Mouse (Mus musculus): ENCODE measurements around the gene Lgr6. TPM values are rescaled to one million over a fixed set of nuclear protein-coding genes. Genes with fewer than 3 reads are reported as not detected.

Gene Lgr6
- 1.3 and 1.5 TPM in 2 replicates for polyA plus RNA-seq (2012; rRNA removed)

DNA sequence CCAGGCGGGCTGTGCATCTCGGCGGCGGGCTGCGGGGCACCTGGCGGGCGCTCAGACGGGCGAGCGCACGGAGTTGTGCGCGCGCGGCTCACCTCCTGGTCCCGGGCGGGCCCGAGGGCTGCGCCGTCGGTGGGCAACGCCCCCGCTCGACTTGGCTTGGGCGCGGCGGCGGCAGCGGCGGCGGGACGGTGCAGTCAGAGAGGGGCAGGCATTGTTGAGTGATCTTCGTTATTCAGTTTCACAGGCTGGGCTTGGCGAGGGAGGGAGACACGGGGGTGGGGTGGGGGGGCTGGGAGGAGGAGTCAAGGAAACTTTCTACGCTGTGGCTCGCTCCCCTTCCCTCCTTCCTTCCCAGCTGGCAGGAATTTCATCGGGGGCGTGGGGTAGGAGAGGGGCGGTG is at the start of gene Lgr6:
Gene Lgr6, minus strand, starts transcription at position 153 of the 400 bp plus-strand sequence.
- H3K4me1 ChIP-seq (replicated peaks; ENCODE audit: control insufficient read depth, insufficient read depth, low read length): peaks cover 13% of the 10 kb centered on the region
- TF ChIP-seq CTCF (IDR thresholded peaks at IDR 0.05; ENCODE audit: borderline replicate concordance, control insufficient read depth, extremely low read depth, insufficient read depth, low read length, poor library complexity) (no peak), POLR2A (IDR thresholded peaks at IDR 0.05; ENCODE audit: control insufficient read depth, extremely low read depth, insufficient read depth, low read length, poor library complexity) (no peak)
- no peaks in the 10 kb centered on the region for H3K36me3 ChIP-seq (ENCODE audit: control insufficient read depth, insufficient read depth, low read length)
- under 1% methylated on average over 40 of the region's 40 CpGs for WGBS
- no peak within 1 kb of the TSS for H3K4me3 ChIP-seq (ENCODE audit: control insufficient read depth, insufficient read depth, low read length)
- no peak within 1 kb of the TSS for H3K27ac ChIP-seq (ENCODE audit: control insufficient read depth, insufficient read depth, low read length)
- DNase-seq: peak; percentile 32
- H3K27me3 ChIP-seq (ENCODE audit: control insufficient read depth, insufficient read depth, low read length): peaks cover 3% of the 10 kb centered on the region; the same call in 1 of the 2 replicates

GRCm38 (mm10) chr1:135154411-135154959 is 49.4 kb upstream of the Lgr6 start:
- Histone ChIP-seq H3K27ac (ENCODE audit: control insufficient read depth, insufficient read depth, low read length) (no peak overlapping the region), H3K4me3 (ENCODE audit: control insufficient read depth, insufficient read depth, low read length) (no peak overlapping the region), H3K27me3 (ENCODE audit: control insufficient read depth, insufficient read depth, low read length) (no peaks in the 10 kb centered on the region), H3K36me3 (ENCODE audit: control insufficient read depth, insufficient read depth, low read length) (peaks cover 10% of the 10 kb centered on the region), H3K4me1 (replicated peaks; ENCODE audit: control insufficient read depth, insufficient read depth, low read length) (peaks cover 3% of the 10 kb centered on the region; the same call in 1 of the 2 replicates)
- TF ChIP-seq CTCF (IDR thresholded peaks at IDR 0.05; ENCODE audit: borderline replicate concordance, control insufficient read depth, extremely low read depth, insufficient read depth, low read length, poor library complexity) (peak; percentile 64; the same call in 1 of the 2 replicates), POLR2A (IDR thresholded peaks at IDR 0.05; ENCODE audit: control insufficient read depth, extremely low read depth, insufficient read depth, low read length, poor library complexity) (no peak)
- WGBS: 18% methylated on average over 14 of the region's 14 CpGs
- DNase-seq: peak; percentile 60

DNA sequence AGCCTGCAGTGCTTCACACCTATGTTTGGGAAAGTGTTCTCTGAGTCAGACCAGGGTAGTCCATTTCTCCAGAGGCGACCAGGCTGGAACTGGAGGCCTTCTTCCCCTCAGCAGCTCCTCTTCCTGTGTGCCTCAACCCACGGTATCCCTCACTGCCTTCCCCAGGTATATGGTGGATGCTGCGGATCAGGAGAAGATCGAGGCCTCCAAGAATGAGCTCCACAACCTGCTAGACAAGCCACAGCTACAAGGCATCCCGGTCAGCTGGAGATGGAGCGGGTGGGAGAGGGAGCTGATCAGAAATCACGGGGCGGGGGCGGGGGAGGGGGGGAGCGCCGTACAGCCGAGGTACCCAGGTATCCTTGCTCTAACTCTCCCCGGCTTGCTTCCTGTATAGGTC is 48.9 kb upstream of the Lgr6 start:
- Histone ChIP-seq H3K4me1 (replicated peaks; ENCODE audit: control insufficient read depth, insufficient read depth, low read length) (peaks cover 3% of the 10 kb centered on the region; the same call in 1 of the 2 replicates), H3K27me3 (ENCODE audit: control insufficient read depth, insufficient read depth, low read length) (no peaks in the 10 kb centered on the region), H3K4me3 (ENCODE audit: control insufficient read depth, insufficient read depth, low read length) (no peak overlapping the region), H3K36me3 (ENCODE audit: control insufficient read depth, insufficient read depth, low read length) (peaks cover 10% of the 10 kb centered on the region), H3K27ac (ENCODE audit: control insufficient read depth, insufficient read depth, low read length) (no peak overlapping the region)
- WGBS: 72% methylated on average over 13 of the region's 13 CpGs
- no peak for TF ChIP-seq CTCF (IDR thresholded peaks at IDR 0.05; ENCODE audit: borderline replicate concordance, control insufficient read depth, extremely low read depth, insufficient read depth, low read length, poor library complexity)
- no peak for TF ChIP-seq POLR2A (IDR thresholded peaks at IDR 0.05; ENCODE audit: control insufficient read depth, extremely low read depth, insufficient read depth, low read length, poor library complexity)
- no peak for DNase-seq

DNA sequence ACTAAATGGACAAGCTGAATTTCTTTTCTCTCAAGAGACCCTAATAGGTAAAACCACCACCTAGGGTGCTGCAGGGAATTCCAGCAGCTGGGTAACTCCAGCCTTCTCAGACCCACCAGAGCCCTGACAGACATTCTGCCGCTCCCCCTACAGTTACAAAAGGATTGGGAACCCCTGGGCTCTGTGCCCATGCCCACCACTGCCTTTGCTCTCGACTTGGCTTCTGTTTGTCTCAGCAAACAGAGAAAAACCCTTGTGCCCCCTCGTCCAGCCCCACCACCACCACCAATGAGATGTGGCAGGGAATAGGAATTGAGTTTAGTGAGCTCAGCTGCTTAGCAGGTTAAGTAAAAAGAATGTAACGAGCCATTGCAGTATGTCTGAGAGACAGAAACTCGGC is 43.9 kb upstream of the Lgr6 start:
- DNase-seq: no peak
- TF ChIP-seq POLR2A (IDR thresholded peaks at IDR 0.05; ENCODE audit: control insufficient read depth, extremely low read depth, insufficient read depth, low read length, poor library complexity) (no peak), CTCF (IDR thresholded peaks at IDR 0.05; ENCODE audit: borderline replicate concordance, control insufficient read depth, extremely low read depth, insufficient read depth, low read length, poor library complexity) (no peak)
- Histone ChIP-seq H3K27ac (ENCODE audit: control insufficient read depth, insufficient read depth, low read length) (no peak overlapping the region), H3K36me3 (ENCODE audit: control insufficient read depth, insufficient read depth, low read length) (peaks cover 10% of the 10 kb centered on the region), H3K4me1 (replicated peaks; ENCODE audit: control insufficient read depth, insufficient read depth, low read length) (peaks cover 22% of the 10 kb centered on the region), H3K4me3 (ENCODE audit: control insufficient read depth, insufficient read depth, low read length) (no peak overlapping the region), H3K27me3 (ENCODE audit: control insufficient read depth, insufficient read depth, low read length) (no peaks in the 10 kb centered on the region)
- WGBS: 80% methylated on average over 5 of the region's 5 CpGs

- TF ChIP-seq POLR2A (IDR thresholded peaks at IDR 0.05; ENCODE audit: control insufficient read depth, extremely low read depth, insufficient read depth, low read length, poor library complexity): no peak
- TF ChIP-seq CTCF (IDR thresholded peaks at IDR 0.05; ENCODE audit: borderline replicate concordance, control insufficient read depth, extremely low read depth, insufficient read depth, low read length, poor library complexity): no peak
- WGBS: 79% methylated on average over 4 of the region's 4 CpGs
- peaks cover 15% of the 10 kb centered on the region for H3K36me3 ChIP-seq (ENCODE audit: control insufficient read depth, insufficient read depth, low read length)
- no peak overlapping the region for H3K4me3 ChIP-seq (ENCODE audit: control insufficient read depth, insufficient read depth, low read length)
- H3K27ac ChIP-seq (ENCODE audit: control insufficient read depth, insufficient read depth, low read length): no peak overlapping the region
- H3K27me3 ChIP-seq (ENCODE audit: control insufficient read depth, insufficient read depth, low read length): no peaks in the 10 kb centered on the region
- no peak for DNase-seq
- peaks cover 25% of the 10 kb centered on the region for H3K4me1 ChIP-seq (replicated peaks; ENCODE audit: control insufficient read depth, insufficient read depth, low read length)
Measured at GRCm38 (mm10) chr1:135148476-135148875, 43.4 kb upstream of the Lgr6 start.

DNA sequence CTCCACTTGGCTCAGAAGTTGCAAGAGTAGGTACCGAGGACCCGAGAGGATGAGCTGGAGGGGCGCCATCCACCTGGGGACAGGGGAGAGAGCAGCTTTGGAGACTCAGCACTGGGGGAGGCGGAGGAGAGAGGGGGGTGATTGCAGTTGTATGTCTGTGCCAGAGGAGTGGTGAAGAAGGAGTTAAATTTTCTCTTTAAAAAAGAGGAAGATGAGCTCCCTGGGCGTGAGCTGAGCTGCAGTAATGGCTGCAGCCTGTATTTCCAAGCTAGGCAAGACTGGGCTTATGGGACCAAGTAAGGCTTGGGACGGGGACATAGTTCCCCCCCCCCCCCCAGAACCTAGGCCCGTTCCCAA is 42.6 kb upstream of the Lgr6 start:
- Histone ChIP-seq H3K27ac (ENCODE audit: control insufficient read depth, insufficient read depth, low read length) (no peak overlapping the region), H3K36me3 (ENCODE audit: control insufficient read depth, insufficient read depth, low read length) (peaks cover 23% of the 10 kb centered on the region), H3K4me3 (ENCODE audit: control insufficient read depth, insufficient read depth, low read length) (peak overlapping the region; percentile 87), H3K4me1 (replicated peaks; ENCODE audit: control insufficient read depth, insufficient read depth, low read length) (peaks cover 28% of the 10 kb centered on the region), H3K27me3 (ENCODE audit: control insufficient read depth, insufficient read depth, low read length) (no peaks in the 10 kb centered on the region)
- TF ChIP-seq CTCF (IDR thresholded peaks at IDR 0.05; ENCODE audit: borderline replicate concordance, control insufficient read depth, extremely low read depth, insufficient read depth, low read length, poor library complexity) (no peak), POLR2A (IDR thresholded peaks at IDR 0.05; ENCODE audit: control insufficient read depth, extremely low read depth, insufficient read depth, low read length, poor library complexity) (no peak)
- DNase-seq: no peak
- 8% methylated on average over 7 of the region's 7 CpGs for WGBS

All from thymus, adult 2 months (tissue).